9 mouse cellular contexts compared by ENCODE assay signal in the genomic region with DNA sequence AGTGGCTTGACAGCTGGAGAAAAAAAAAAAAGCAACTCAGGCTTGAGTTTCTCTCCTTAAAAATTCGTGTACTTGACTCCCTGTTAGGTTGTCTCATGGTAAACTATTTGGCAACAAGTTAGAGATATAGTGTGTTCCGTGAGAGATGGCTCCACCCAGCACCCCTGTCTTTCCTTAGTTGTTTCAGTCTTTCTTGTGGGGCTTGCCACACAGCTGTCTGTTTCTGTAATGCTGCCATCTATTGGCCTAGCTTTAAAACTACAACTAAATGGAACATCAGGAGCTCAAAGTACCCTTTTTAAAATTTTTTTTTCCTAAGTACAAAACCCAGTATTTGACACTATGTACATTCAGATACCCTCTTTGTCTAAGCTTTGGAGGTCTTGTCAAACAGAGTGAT.
A peak's percentile ranks its signal among the peaks of the same experiment; 100 is the strongest.
DNase-seq lines count a peak whose midpoint lies in the region; ATAC-seq and TF ChIP-seq lines count a peak whose summit lies in the region.
"Had no signal": no experiment of that assay in that cellular context is flagged by ENCODE, and none has a peak within 500 bp of the region (broad histone marks: within the 10 kb centered on the region; RNA-seq: fewer than 3 reads in every experiment).

No protein-coding gene starts in this region.

- DNase-seq in kidney, adult 2 months = peak; percentile 11
- DNase-seq in kidney, postnatal 36 days = no peak
- DNase-seq in CD4-positive, CD25-positive, alpha-beta regulatory T cell, adult 2 months (ENCODE audit: low read depth, low spot score) = peak; percentile 51
- peak; percentile 14 for DNase-seq in Muller cell, postnatal 12 days (ENCODE audit: inconsistent ontology term)
- no peak for DNase-seq in neural tube, embryonic 10.5 days (ENCODE audit: extremely low spot score, low spot score)
- no peak for DNase-seq in right cerebral cortex, postnatal 4 days

- no peaks in the 10 kb centered on the region for H3K36me3 ChIP-seq in kidney, adult 2 months (ENCODE audit: control insufficient read depth, insufficient read depth, low read length)
- H3K36me3 ChIP-seq in kidney, embryonic 15.5 days = no peaks in the 10 kb centered on the region
- H3K36me3 ChIP-seq: midbrain, embryonic 12.5 days had no signal

- H3K27ac ChIP-seq in kidney, adult 2 months (ENCODE audit: insufficient read depth, low read depth, low read length) = no peak overlapping the region
- no peak overlapping the region for H3K27ac ChIP-seq in kidney, embryonic 15.5 days
- H3K27ac ChIP-seq: midbrain, embryonic 12.5 days had no signal

- no peak overlapping the region for H3K4me3 ChIP-seq in kidney, adult 2 months (ENCODE audit: insufficient read depth, low read depth, low read length)
- H3K4me3 ChIP-seq in kidney, embryonic 15.5 days (replicated peaks) = no peak overlapping the region
- H3K4me3 ChIP-seq: midbrain, embryonic 12.5 days had no signal

- H3K4me1 ChIP-seq in kidney, adult 2 months (ENCODE audit: control insufficient read depth, insufficient read depth, low read length) = 0 out of 2 replicates have a peak, but pooled peaks cover 3% of the 10 kb centered on the region
- no peaks in the 10 kb centered on the region for H3K4me1 ChIP-seq in kidney, embryonic 15.5 days
- H3K4me1 ChIP-seq: midbrain, embryonic 12.5 days had no signal

- 0% methylated on average over 2 of the region's 2 CpGs for WGBS in kidney, adult 2 months
- 10% methylated on average over 2 of the region's 2 CpGs for WGBS in kidney, embryonic 15.5 days

- H3K9me3 ChIP-seq in kidney, embryonic 15.5 days (replicated peaks) = no peaks in the 10 kb centered on the region
- H3K9me3 ChIP-seq: midbrain, embryonic 12.5 days had no signal

- peak; percentile 49 to 72; a peak in 3 of 4 replicates for ATAC-seq in hematopoietic stem cell, adult 5-6 weeks (replicated peaks in 1 of 2; ENCODE audit: insufficient read depth in 1 of 2, low FRiP score in 2 of 2, low TSS enrichment in 1 of 2, low read depth in 1 of 2, poor library complexity in 2 of 2, severe bottlenecking in 2 of 2)
- no peak for ATAC-seq in kidney, embryonic 15.5 days (replicated peaks; ENCODE audit: low FRiP score)

- H3K4me2 ChIP-seq in kidney, embryonic 15.5 days = no peak overlapping the region
- H3K4me2 ChIP-seq: midbrain, embryonic 12.5 days had no signal

- peak; percentile 36; the same call in 1 of the 2 replicates for TF ChIP-seq CTCF in kidney, adult 2 months (conservative IDR thresholded peaks at IDR 0.05; ENCODE audit: insufficient read depth, insufficient read length, low read depth, low read length)

- no peaks in the 10 kb centered on the region for H3K27me3 ChIP-seq in kidney, adult 2 months (replicated peaks; ENCODE audit: control insufficient read depth, insufficient read depth, low read length)
- H3K27me3 ChIP-seq in kidney, embryonic 15.5 days = peaks cover 5% of the 10 kb centered on the region; the same call in 1 of the 2 replicates

- TF ChIP-seq POLR2A in kidney, adult 2 months (IDR thresholded peaks at IDR 0.05; ENCODE audit: low read depth, low read length) = no peak

- no peak overlapping the region for H3K9ac ChIP-seq in kidney, embryonic 15.5 days
- H3K9ac ChIP-seq: midbrain, embryonic 12.5 days had no signal

Comparison
In these comparisons a context has a peak if more than half of its experiments do, and no peak if none do; other contexts are left out.
1. DNase-seq: peak in kidney, adult 2 months (single experiment), CD4-positive, CD25-positive, alpha-beta regulatory T cell, adult 2 months (single experiment) and Muller cell, postnatal 12 days (single experiment); none in kidney, postnatal 36 days (0 of 2), neural tube, embryonic 10.5 days (single experiment) and right cerebral cortex, postnatal 4 days (single experiment).